Mouse (Mus musculus): ENCODE measurements around the gene Tmprss2.

GRCm38 (mm10) chr16:97659225-97659658 lies 48.2 kb upstream of the Tmprss2 start:
- TF ChIP-seq POLR2A (IDR thresholded peaks at IDR 0.05; ENCODE audit: borderline replicate concordance, control insufficient read depth, low read depth, low read length) (no peak), CTCF (IDR thresholded peaks at IDR 0.05; ENCODE audit: control insufficient read depth, insufficient read depth, low read length) (no peak)

Measured in bone marrow, adult 2 months (tissue).